Mouse (Mus musculus) mesoderm, embryonic 11.5 days (tissue): ENCODE measurements around the gene Fbxo7.

Experiments used
- DNase-seq: peaks from one replicate; pipeline ENCODE4 v3.0.0-alpha.2; 2012; ENCODE audit warnings: low read depth, low spot score

Fbxo7 gene

GRCm38 (mm10) chr10:86043651-86044050 is 21.9 kb downstream of the Fbxo7 start:
- no peak for DNase-seq

- DNase-seq, result no peak
Measured at GRCm38 (mm10) chr10:86044066-86044465, 22.3 kb downstream of the Fbxo7 start.

- no peak for DNase-seq
Measured at GRCm38 (mm10) chr10:86046371-86046770, 24.6 kb downstream of the Fbxo7 start.

DNA sequence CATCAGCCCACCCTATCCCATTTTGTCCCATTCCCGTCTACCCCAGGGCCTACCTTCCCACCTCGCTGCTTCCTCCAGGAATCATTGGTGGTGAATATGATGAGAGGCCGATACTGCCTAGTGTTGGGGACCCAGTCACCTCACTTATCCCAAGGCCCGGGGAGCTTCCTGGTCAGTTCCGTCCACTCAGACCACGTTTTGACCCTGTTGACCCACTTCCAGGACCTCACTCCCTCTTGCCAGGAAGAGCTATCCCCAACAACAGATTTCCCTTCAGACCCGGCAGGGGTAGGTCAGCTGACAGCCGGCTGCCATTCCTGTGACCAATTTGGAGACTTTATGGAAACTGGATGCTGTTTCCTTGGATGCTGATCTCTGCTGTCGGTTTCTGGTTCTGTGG is 26.0 kb downstream of the Fbxo7 start:
- DNase-seq, result no peak

DNA sequence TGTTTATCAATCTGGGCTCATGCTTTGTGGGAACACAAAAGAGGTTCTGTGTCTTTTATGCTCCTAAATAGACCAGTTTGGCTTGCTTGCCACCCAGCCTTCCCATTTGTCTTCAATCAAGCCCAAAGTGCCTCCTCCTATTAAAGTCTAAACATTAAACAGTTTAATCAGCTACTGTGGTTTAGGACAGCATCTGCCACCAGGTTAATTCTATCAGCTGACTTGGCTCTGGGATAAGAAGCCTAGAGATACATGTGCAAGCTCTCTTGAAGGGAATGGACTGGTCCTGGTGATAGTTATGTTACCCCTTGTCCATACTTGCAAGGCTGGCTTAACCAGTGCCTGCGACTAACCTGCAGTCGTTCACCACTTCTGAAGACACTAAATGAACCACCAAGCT is 28.8 kb downstream of the Fbxo7 start:
- DNase-seq, result no peak

DNA sequence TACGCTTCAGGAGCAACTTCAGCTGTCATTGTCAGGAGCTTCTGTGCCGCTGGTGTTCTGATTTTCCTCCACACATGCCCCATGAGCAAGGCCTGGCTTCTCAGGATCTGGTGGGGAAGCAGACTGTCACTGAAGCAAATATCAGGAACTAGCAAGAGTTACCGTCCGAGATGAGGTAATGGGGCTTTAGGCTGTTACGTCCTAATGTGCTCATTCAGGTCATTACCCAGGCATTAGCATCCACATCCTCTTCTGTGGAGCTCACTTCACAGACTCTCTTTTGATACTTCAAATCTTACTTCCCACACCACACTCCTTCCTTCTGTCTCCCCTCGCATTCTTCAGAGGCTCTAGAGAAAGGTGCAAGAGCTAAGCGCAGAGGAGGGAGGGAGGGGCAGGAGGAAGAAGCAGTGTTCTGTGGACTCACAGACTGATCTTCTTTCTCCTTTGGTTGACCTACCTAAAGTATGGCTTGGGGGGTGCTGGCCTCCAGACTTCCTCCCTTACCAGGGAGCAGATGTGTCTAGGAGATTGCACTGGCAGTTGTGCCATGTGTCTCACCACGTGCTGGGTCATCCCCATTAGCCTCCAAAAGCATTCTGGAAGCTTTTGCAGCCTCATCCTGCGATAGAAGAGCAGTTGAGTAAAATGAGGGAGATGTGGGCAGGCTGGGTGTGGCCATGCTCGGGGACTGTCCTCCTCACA is 31.2 kb downstream of the Fbxo7 start:
- DNase-seq, result no peak

DNA sequence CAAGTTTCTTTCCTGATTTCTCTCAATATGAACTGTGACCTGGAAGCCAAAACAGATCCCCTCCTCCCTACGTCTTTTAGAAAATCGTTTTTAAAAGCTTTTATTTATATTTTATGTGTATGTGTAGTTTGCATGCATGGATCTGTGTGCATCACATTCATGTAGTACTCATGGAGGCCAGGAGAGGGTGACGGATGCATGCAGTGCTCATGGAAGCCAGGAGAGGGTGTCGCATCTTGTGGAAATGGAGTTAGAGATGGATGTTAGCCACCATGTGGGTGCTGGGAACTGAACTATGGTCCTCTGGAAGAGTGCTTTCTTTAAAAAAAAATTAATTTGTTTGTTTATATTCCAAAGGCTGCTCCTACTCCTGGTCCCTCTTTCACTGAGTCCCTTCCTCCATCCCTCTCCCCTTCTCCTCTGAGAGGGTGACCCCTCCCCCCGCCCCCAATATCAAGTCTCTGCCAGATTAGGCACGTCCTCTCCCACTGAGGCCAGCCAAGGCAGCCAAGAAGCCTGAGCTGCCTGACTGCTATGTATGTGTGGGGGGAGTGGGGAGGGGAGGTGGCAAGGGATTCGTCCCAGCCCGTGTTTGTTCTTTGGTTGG is 34.6 kb downstream of the Fbxo7 start:
- DNase-seq, result no peak

GRCm38 (mm10) chr10:86057286-86057685 is 35.5 kb downstream of the Fbxo7 start:
- no peak for DNase-seq

GRCm38 (mm10) chr10:86057712-86058111 is 35.9 kb downstream of the Fbxo7 start:
- no peak for DNase-seq

DNA sequence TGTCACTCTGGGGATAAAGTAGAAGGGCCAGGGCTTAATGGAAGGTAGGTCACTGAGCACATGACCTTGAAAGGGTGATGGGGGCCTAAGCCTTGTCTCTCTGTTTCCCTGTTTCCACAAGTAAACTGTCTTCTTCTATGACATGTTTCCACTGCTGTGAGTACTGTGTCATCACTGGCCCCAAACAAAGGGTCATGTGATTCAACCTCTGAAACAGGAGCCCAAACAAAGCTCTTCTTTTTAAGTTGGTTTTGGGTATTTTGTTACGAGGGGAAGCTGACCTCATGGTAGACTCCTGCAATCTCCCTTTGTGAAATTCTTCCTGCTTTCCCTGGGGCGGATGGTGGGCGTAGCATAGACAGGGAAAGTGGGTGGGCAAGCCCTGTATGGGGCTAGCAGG is 38.5 kb downstream of the Fbxo7 start:
- DNase-seq, result no peak

- no peak for DNase-seq
Measured at GRCm38 (mm10) chr10:86062261-86063017, 40.7 kb downstream of the Fbxo7 start.

- no peak for DNase-seq
Measured at GRCm38 (mm10) chr10:86063018-86063384, 41.2 kb downstream of the Fbxo7 start.

DNA sequence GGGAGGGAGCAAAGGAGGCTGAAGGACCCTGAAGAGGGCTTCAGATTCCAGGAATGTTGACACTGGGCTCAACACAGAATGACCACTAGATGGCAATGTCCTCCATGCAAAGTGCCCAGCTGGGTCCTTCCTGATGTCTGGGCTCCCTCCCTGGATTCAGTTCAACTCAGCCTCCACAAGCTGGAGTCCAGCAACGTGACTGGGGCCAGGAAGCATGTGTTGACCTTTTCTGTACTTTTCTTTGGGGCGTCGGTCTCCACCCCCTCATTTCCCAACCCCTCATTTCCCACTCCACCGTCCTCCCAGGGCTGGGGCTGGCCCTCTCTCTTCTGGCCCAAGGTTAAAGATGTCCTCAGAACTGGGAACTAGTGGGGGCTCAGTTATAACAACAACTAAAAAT is 43.2 kb downstream of the Fbxo7 start:
- DNase-seq, result peak; percentile 87

DNA sequence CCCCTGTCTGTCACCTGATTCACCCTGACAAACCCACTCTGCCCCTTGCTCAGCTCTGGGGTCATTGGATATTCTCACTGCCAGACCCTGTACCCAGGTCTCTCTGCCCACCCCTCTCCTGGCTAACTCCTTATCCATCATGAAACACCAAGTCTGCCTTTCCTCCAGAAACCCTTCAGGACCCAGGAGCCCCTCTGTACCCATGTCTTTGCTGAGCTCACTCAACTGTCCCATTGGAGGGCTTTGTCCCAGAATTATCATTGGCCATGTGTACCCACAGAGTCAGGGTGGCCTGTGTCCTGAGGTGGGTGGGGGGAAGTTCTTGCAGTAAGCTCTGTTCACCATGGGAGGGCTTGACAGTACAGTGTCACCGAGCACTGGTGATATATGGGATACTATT is 43.9 kb downstream of the Fbxo7 start:
- DNase-seq, result no peak

GRCm38 (mm10) chr10:86066651-86067050 is 44.9 kb downstream of the Fbxo7 start:
- DNase-seq, result no peak

DNA sequence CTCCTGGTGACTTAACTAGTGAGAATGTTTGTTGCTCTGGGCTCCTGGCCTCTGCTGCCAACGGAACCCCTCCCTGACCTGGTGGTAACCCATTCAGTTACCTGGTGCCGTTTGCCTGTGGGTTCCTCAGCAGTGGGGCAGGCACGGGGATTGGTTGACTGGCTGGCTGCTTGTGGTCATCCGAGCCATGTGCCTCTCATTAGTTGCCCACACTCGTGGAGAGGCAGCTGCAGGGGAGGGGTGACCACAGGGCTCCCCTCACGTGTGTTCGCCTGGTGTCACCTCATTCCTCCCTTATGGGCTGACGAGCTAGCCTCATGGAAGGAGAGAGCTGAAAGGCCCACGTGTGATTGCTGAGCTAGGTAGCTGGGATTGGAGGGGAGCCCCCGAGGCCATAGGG is 46.1 kb downstream of the Fbxo7 start:
- no peak for DNase-seq

GRCm38 (mm10) chr10:86069341-86069740 is 47.6 kb downstream of the Fbxo7 start:
- DNase-seq, result peak; percentile 50

- DNase-seq, result no peak
Measured at GRCm38 (mm10) chr10:86070751-86071150, 49.0 kb downstream of the Fbxo7 start.

DNA sequence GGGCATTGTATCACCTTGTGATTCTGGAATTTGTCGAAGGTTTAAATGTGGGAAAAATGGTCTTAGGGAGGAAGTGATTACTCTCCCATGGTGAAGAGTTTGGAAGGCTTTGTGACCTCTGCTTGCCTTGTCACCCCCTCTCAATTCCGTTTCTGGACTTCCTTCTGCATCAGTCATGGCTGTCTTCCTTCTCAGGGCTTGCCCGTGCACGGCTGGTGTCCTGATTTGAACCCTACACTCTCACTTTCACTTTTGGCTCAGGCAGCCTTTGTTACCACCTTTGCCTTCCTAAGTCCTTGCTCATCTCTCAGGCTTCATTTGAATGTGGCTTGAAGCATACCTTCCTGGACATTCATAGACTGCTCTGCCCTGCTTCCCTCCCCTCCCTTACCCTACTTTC is 52.4 kb downstream of the Fbxo7 start:
- no peak for DNase-seq

GRCm38 (mm10) chr10:86074971-86075711 is 53.4 kb downstream of the Fbxo7 start:
- DNase-seq, result no peak

GRCm38 (mm10) chr10:86077272-86077671 is 55.5 kb downstream of the Fbxo7 start:
- DNase-seq, result no peak

- no peak for DNase-seq
Measured at GRCm38 (mm10) chr10:86078761-86079160, 57.0 kb downstream of the Fbxo7 start.
